Mouse (Mus musculus) C2C12 (cell line): Measurements from ENCODE around the gene Actc1. TPM values are rescaled to one million over a fixed set of nuclear protein-coding genes. Genes with fewer than 3 reads are reported as not detected.

ENCODE experiments used
- H3K27me3 ChIP-seq: one replicate; pipeline ENCODE4 v1.6.1; 2011; ENCODE audit not compliant: control insufficient read depth, insufficient read depth, insufficient read length
- H3K36me3 ChIP-seq: one replicate; pipeline ENCODE4 v1.6.1; 2011; ENCODE audit not compliant: control insufficient read depth, insufficient read depth
- H3K4me3 ChIP-seq: one replicate; pipeline ENCODE4 v1.5.1; 2011; ENCODE audit warnings: mild to moderate bottlenecking, control low read depth; ENCODE audit not compliant: poor library complexity, insufficient read depth, severe bottlenecking
- H3K79me2 ChIP-seq: one replicate; pipeline ENCODE4 v1.6.1; 2011; ENCODE audit not compliant: control insufficient read depth, insufficient read depth
- H3K79me3 ChIP-seq: one replicate; pipeline ENCODE4 v1.6.1; 2011; ENCODE audit warnings: low read depth, control low read depth
- H3ac ChIP-seq: one replicate; pipeline ENCODE3; 2011; ENCODE audit warnings: low read depth; ENCODE audit not compliant: control insufficient read depth, insufficient read length
- CEBPB ChIP-seq: IDR thresholded peaks from one replicate; pipeline ENCODE4 v1.6.1; 2011; ENCODE audit warnings: low read depth, mild to moderate bottlenecking, control low read depth, moderate library complexity
- CTCF ChIP-seq: IDR thresholded peaks from one replicate; pipeline ENCODE4 v1.5.1; 2011; ENCODE audit not compliant: control insufficient read depth, insufficient read depth, insufficient read length
- FOSL1 ChIP-seq: IDR thresholded peaks from one replicate; pipeline ENCODE4 v1.8.0; 2011; ENCODE audit warnings: mild to moderate bottlenecking, low read length; ENCODE audit not compliant: poor library complexity, insufficient read depth, severe bottlenecking
- MAX ChIP-seq: IDR thresholded peaks from one replicate; pipeline ENCODE4 v1.6.1; 2011; ENCODE audit warnings: mild to moderate bottlenecking, control low read depth
- MYOD1 ChIP-seq: IDR thresholded peaks from one replicate; pipeline ENCODE4 v1.6.1; 2011; ENCODE audit warnings: low read depth; ENCODE audit not compliant: control insufficient read depth, insufficient read length
- MYOG ChIP-seq: IDR thresholded peaks from one replicate; pipeline ENCODE4 v1.6.1; 2011; ENCODE audit not compliant: control insufficient read depth, insufficient read length; ENCODE audit errors: extremely low read depth
- USF1 ChIP-seq: IDR thresholded peaks from one replicate; pipeline ENCODE4 v1.6.1; 2011; ENCODE audit warnings: low read depth, mild to moderate bottlenecking, control low read depth, moderate library complexity
- polyA plus RNA-seq: library from polyadenylated mRNA; unstranded; fragments of >200 nt; fragmentation: generic; extraction: Trizol; gene quantifications from one replicate; pipeline ENCODE4 v1.2.1, GENCODE M21; 2012; ENCODE audit warnings: missing spikeins

Gene Actc1
- polyA plus RNA-seq, 1 experiment = 8.0 TPM

DNA sequence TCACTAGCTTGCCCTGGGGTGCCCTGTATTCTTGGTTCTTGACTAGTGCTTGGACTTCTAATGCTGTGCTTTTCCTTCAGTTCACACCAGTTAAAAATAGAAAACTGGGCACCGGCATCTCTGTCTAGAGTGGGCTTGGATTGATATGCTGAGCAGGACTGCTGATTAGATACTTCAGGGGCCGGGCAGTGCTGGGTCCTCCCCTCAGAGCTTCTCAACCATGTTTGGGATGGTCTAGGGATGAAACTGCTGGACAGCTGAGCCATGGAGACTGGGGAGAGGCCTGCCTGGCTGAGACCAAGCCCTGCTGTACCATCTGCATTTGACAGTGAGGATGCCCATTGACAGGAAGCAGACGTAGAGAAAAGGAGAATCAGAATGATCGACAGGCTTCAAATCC is 781 bp upstream of the Actc1 start:
- no peaks in the 10 kb centered on the region for H3K27me3 ChIP-seq
- no peaks in the 10 kb centered on the region for H3K79me2 ChIP-seq
- TF ChIP-seq CTCF (no peak), CEBPB (no peak)
- no peaks in the 10 kb centered on the region for H3K79me3 ChIP-seq
- H3K36me3 ChIP-seq = no peaks in the 10 kb centered on the region
- no peak overlapping the region for H3K4me3 ChIP-seq
- no peak overlapping the region for H3ac ChIP-seq

DNA sequence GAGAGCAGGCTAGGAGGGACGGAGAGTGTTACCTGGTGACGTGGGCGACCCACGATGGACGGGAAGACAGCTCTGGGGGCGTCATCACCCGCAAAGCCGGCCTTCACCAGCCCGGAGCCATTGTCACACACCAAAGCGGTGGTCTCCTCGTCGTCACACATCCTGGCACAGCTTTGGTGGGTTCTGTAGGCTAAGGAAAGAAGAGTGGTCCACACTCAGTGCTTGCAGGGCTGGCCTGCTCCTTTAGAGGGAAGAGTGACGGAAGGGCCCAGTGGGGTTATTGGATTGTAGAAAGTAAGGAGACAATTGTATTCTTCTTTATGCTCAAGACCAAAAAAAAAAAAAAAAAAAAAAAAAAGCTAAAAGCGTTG is 1.5 kb downstream of the Actc1 start:
- H3K79me3 ChIP-seq = no peaks in the 10 kb centered on the region
- no peaks in the 10 kb centered on the region for H3K79me2 ChIP-seq
- TF ChIP-seq USF1 = no peak
- no peak for TF ChIP-seq MYOD1
- no peak for TF ChIP-seq CEBPB
- TF ChIP-seq MYOG = no peak
- no peak for TF ChIP-seq MAX
- TF ChIP-seq CTCF = no peak
- no peak for TF ChIP-seq FOSL1
- H3ac ChIP-seq = no peak overlapping the region
- no peak overlapping the region for H3K4me3 ChIP-seq
- H3K36me3 ChIP-seq = no peaks in the 10 kb centered on the region
- no peaks in the 10 kb centered on the region for H3K27me3 ChIP-seq

DNA sequence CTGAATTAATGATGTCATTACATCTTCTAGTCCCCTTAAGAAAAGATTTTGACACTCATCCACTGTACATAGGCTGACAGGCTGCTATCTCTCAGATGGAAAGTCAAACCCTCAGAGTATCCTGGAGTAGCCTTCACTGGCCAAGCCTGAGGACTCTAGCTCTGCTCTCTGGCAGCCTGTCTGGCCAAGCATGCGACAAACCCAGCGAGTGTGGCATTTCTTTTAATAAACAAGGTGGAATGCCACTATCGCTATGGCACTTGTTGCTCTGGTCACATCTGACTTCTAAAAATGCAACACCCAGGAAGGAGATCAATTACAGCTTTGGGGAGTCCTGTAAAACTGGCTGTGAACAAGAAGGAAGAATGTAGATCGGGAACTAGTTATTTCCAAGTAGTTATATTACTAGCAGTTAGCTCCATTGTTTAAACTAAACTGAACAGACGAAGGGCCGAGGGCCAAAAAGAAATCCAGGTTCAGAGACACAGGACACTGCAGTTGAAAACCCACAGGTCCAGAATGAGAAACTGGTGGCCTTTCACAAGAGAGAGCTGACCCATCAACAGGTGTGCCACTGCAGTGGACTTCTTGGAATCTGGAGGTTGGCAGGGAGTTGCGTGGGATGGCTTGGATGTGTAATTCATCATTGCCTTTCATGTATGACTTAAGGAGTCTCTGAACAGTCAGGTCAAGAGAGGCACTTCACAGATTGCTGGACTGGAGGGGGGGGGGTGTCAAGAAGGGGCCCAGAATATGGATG is 2.1 kb downstream of the Actc1 start:
- no peak overlapping the region for H3ac ChIP-seq
- H3K36me3 ChIP-seq = no peaks in the 10 kb centered on the region
- H3K27me3 ChIP-seq = no peaks in the 10 kb centered on the region
- no peaks in the 10 kb centered on the region for H3K79me2 ChIP-seq
- no peaks in the 10 kb centered on the region for H3K79me3 ChIP-seq
- TF ChIP-seq CEBPB (no peak), MAX (no peak), CTCF (no peak), MYOG (no peak), MYOD1 (no peak), USF1 (no peak), FOSL1 (no peak)
- no peak overlapping the region for H3K4me3 ChIP-seq

DNA sequence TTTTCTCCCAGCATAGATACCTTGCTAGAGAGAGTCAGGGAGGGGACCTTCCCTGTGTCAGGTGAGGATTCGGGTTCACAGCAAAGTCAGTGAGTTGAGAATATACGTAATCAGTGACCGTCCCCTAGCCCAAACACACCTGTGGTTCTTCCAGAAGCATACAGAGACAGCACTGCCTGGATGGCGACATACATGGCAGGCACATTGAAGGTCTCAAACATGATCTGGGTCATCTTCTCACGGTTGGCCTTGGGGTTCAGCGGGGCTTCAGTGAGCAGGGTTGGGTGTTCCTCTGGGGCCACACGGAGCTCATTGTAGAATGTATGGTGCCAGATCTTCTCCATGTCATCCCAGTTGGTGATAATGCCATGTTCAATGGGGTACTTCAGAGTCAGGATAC is 3.2 kb downstream of the Actc1 start:
- no peak for TF ChIP-seq CEBPB
- no peak for TF ChIP-seq CTCF
- no peak for TF ChIP-seq USF1
- TF ChIP-seq MAX = no peak
- TF ChIP-seq FOSL1 = no peak
- no peak for TF ChIP-seq MYOD1
- TF ChIP-seq MYOG = no peak
- H3K79me3 ChIP-seq = no peaks in the 10 kb centered on the region

DNA sequence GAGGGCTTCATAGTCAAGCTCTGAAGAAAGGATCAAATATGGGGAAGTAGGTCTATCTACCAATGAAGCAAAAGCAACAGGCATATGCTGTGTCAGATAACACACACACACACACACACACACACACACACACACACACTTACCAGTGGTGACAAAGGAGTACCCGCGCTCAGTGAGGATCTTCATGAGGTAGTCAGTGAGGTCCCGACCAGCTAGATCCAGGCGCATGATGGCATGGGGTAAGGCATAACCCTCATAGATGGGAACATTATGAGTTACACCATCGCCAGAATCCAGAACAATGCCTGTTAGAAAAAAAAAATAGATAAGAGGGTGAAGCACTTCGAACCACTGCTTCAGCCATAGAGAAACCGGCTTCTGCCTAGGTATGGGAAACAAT is 4.0 kb downstream of the Actc1 start:
- H3K4me3 ChIP-seq = no peak overlapping the region
- peaks cover 4% of the 10 kb centered on the region for H3K27me3 ChIP-seq
- H3K79me3 ChIP-seq = no peaks in the 10 kb centered on the region
- no peaks in the 10 kb centered on the region for H3K79me2 ChIP-seq
- no peak overlapping the region for H3ac ChIP-seq
- TF ChIP-seq MAX = no peak
- TF ChIP-seq CTCF = no peak
- no peak for TF ChIP-seq CEBPB
- TF ChIP-seq MYOD1 = no peak
- no peak for TF ChIP-seq FOSL1
- TF ChIP-seq MYOG = no peak
- TF ChIP-seq USF1 = no peak
- H3K36me3 ChIP-seq = no peaks in the 10 kb centered on the region

More for the DNA sequence above, 3.2 kb downstream of the Actc1 start:
- Histone ChIP-seq H3K27me3 (no peaks in the 10 kb centered on the region), H3ac (no peak overlapping the region), H3K36me3 (no peaks in the 10 kb centered on the region), H3K79me2 (no peaks in the 10 kb centered on the region), H3K4me3 (no peak overlapping the region)

DNA sequence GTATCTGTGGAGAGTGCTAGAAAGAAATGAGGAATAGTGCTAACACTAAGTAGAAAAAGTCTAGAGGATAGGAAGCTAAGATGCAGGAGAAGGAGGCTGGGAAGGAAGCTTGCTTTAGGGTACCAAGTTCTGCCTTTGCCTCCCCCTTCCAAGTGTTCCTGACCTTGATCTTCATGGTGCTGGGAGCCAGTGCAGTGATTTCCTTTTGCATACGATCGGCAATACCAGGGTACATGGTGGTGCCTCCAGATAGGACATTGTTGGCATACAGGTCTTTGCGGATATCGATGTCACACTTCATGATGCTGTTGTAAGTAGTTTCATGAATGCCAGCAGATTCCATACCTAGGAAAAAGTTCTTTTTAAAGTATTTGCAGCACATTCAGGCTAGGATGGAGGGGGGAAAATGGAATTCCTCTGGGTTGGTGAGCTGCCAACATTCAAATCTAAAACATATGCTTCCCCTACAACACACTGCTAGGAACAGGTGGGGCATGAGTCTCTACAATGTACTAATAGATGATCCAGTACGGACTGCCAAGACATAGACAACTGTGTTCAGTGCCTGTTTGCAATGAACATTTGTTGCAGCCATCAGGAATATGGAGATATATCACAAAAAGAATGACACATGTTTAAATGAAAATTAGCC is 5.3 kb downstream of the Actc1 start:
- Histone ChIP-seq H3K27me3 (peaks cover 7% of the 10 kb centered on the region), H3K79me3 (no peaks in the 10 kb centered on the region), H3K79me2 (no peaks in the 10 kb centered on the region), H3ac (no peak overlapping the region), H3K4me3 (no peak overlapping the region), H3K36me3 (no peaks in the 10 kb centered on the region)
- TF ChIP-seq FOSL1 (no peak), CEBPB (no peak), MYOD1 (no peak), USF1 (no peak), MAX (no peak), CTCF (no peak), MYOG (no peak)
